Mouse (Mus musculus) bone marrow macrophage, adult 2 months (primary cell): ENCODE data around the gene Cyp4f14.

Experiments used
- CTCF ChIP-seq: IDR thresholded peaks from 2 replicates; pipeline ENCODE4 v1.5.1; 2012; ENCODE audit warnings: low read depth, mild to moderate bottlenecking, low read length, moderate library complexity
- POLR2A ChIP-seq: IDR thresholded peaks from 2 replicates; pipeline ENCODE4 v1.6.1; 2012; ENCODE audit warnings: mild to moderate bottlenecking, low read depth, low read length, borderline replicate concordance

DNA sequence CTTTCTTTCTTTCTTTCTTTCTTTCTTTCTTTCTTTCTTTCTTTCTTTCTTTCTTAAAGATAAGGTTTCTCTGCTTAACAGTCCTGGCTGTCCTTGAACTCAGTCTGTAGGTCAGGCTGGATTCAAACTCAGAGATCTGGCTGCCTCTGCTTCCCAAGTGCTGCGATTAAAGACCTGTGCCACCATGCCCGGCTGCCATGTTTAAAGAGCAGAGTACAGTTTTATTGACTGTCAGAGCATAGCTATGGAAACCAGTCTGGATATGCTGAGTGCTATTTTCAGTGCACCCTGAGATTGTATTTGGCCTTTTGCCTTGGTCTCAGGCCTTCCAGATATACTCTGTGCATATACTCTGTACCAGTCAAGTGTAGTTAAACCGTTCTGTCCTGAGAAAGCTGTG, 26.5 kb upstream of the Cyp4f14 start:
- TF ChIP-seq CTCF (no peak), POLR2A (no peak)
